Mouse (Mus musculus) gastrocnemius, postnatal 14 days (tissue): Measurements from ENCODE around the gene Sema4g. TPM values are rescaled to one million over a fixed set of nuclear protein-coding genes. Genes with fewer than 3 reads are reported as not detected.

Source experiments
- DNase-seq: peaks from one replicate; pipeline ENCODE4 v3.0.0; 2021; ENCODE audit warnings: mixed read lengths
- intact Hi-C: fragments of 180-260 bp; cut with DNase I; formaldehyde crosslinking; loops from one replicate; pipeline ENCODE4 v1.15.1; 2025; ENCODE audit warnings: low total_unique reads
- total RNA-seq, 2 experiments: library from RNA; stranded (reverse); gene quantifications; 2 replicates each; pipeline ENCODE4 v1.2.3; 2021

Sema4g gene
- total RNA-seq, 2 experiments from 2014 or later = 0.73 to 1.3 TPM

GRCm38 (mm10) chr19:45045651-45046050 lies 56.8 kb downstream of the Sema4g start, which contains the start of gene Pdzd7:
Gene Pdzd7 (minus strand): TSS chr19:45045717.
- intact Hi-C loops = no loop called here
- no peak for DNase-seq

- intact Hi-C loops = no loop called here
- peak; percentile 88 for DNase-seq
Observed at GRCm38 (mm10) chr19:45046523-45047321, 57.8 kb downstream of the Sema4g start.

- intact Hi-C loops = no loop called here
- peak; percentile 97 for DNase-seq
Observed at GRCm38 (mm10) chr19:45047417-45047934, 58.6 kb downstream of the Sema4g start, which contains the start of gene Sfxn3. Gene Sfxn3 (plus strand): TSS chr19:45047503.

GRCm38 (mm10) chr19:45047935-45048643 lies 59.2 kb downstream of the Sema4g start:
- intact Hi-C loops = no loop called here
- DNase-seq = no peak

- intact Hi-C loops = no loop called here
- no peak for DNase-seq
Observed at GRCm38 (mm10) chr19:45048644-45049365, 59.9 kb downstream of the Sema4g start.

GRCm38 (mm10) chr19:45049523-45049922 lies 60.6 kb downstream of the Sema4g start:
- intact Hi-C loops = no loop called here
- DNase-seq = no peak

Other genes starting within 250 kb of the Sema4g start
- not detected for gene Pax2, start 233.1 kb upstream of the Sema4g start, total RNA-seq
- 10 to 100 TPM; 13.5 to 15.9 TPM for gene Slf2, start 58.0 kb upstream of the Sema4g start, total RNA-seq
- 10 to 100 TPM; 14.5 to 15.9 TPM for gene Twnk, start 16.6 kb downstream of the Sema4g start, total RNA-seq
- gene Mrpl43, start 17.3 kb downstream of the Sema4g start, total RNA-seq = 10 to 100 TPM; 32.9 to 35.4 TPM
- 10 to 100 TPM; 26.8 to 29.0 TPM for gene Lzts2, start 25.3 kb downstream of the Sema4g start, total RNA-seq
- gene Pdzd7, start 56.6 kb downstream of the Sema4g start, total RNA-seq = 10 to 100 TPM in 1 of 2 experiments, 1 to 10 TPM in 1; 9.8 to 10.9 TPM
- 10 to 100 TPM; 21.3 to 22.1 TPM for gene Sfxn3, start 58.4 kb downstream of the Sema4g start, total RNA-seq
- 1 to 10 TPM; 7.3 to 9.5 TPM for gene Kazald1, start 86.1 kb downstream of the Sema4g start, total RNA-seq
- gene Tlx1, start 161.6 kb downstream of the Sema4g start, total RNA-seq = not detected
- gene Lbx1, start 246.7 kb downstream of the Sema4g start, total RNA-seq = 10 to 100 TPM; 32.2 to 38.1 TPM